Comparison of ENCODE assay signal across 8 mouse cellular contexts in genomic region chr8:111536978-111537764, GRCm38 (mm10). TPM values are rescaled to one million over a fixed set of nuclear protein-coding genes. Genes with fewer than 3 reads are reported as not detected.
DNase-seq lines count a peak whose midpoint lies in the region; ATAC-seq and TF ChIP-seq lines count a peak whose summit lies in the region.

No protein-coding gene starts in this region.

- ATAC-seq in forebrain, embryonic 13.5 days = peak; percentile 52
- ATAC-seq in hindbrain, embryonic 15.5 days (ENCODE audit: low FRiP score, low read depth) = peak; percentile 35

- intact Hi-C loops in left cerebral cortex, adult 2 months (cut with DNase I) = loop anchor here (1.0 to 5.0 kb wide), 5 partner anchors 40 to 125 kb away; partner anchors contain the start of gene Zfp1

- H3K27me3 ChIP-seq in forebrain, embryonic 13.5 days = no peaks in the 10 kb centered on the region
- no peaks in the 10 kb centered on the region for H3K27me3 ChIP-seq in hindbrain, embryonic 15.5 days

- peak overlapping the region; percentile 76 for H3K4me2 ChIP-seq in forebrain, embryonic 13.5 days
- peak overlapping the region; percentile 93 for H3K4me2 ChIP-seq in hindbrain, embryonic 15.5 days

- H3K27ac ChIP-seq in ES-E14 (ENCODE audit: insufficient read depth, low read depth, low read length, poor library complexity, severe bottlenecking) = peak overlapping the region; percentile 86; the same call in 1 of the 2 replicates
- H3K27ac ChIP-seq in forebrain, embryonic 13.5 days = peak overlapping the region; percentile 95
- peak overlapping the region; percentile 95 for H3K27ac ChIP-seq in hindbrain, embryonic 15.5 days (replicated peaks)
- H3K27ac ChIP-seq in left cerebral cortex, adult 2 months = peak overlapping the region; percentile 90

- H3K4me1 ChIP-seq in ES-E14 (ENCODE audit: control insufficient read depth in 2 of 2, insufficient read depth in 2 of 2, low read length in 2 of 2, poor library complexity in 1 of 2) = peaks cover 3 to 18% of the 10 kb centered on the region in 2 experiments; a peak in 3 of 4 replicates
- H3K4me1 ChIP-seq in forebrain, embryonic 13.5 days = peaks cover 40% of the 10 kb centered on the region
- peaks cover 43% of the 10 kb centered on the region for H3K4me1 ChIP-seq in hindbrain, embryonic 15.5 days (replicated peaks)

- WGBS in forebrain, embryonic 13.5 days = under 1% methylated on average over 62 of the region's 64 CpGs
- WGBS in hindbrain, embryonic 15.5 days = under 1% methylated on average over 63 of the region's 64 CpGs

- TF ChIP-seq CTCF in left cerebral cortex, adult 2 months (IDR thresholded peaks at IDR 0.05) = no peak

- in situ Hi-C loops in ES-E14 (cut with MboI; ENCODE audit: low sequenced_read_pairs in 2 of 2, unreplicated experiment in 2 of 2) = no loop called here

- DNase-seq in ES-E14 (ENCODE audit: low read depth, low spot score) = no peak
- peak; percentile 60 for DNase-seq in cerebellum, adult 11-12 months
- DNase-seq in left cerebral cortex, adult 2 months (ENCODE audit: extremely low spot score in 1 of 2, low spot score in 2 of 2) = peak; percentile 55 to 64
- peak; percentile 57 to 62 for DNase-seq in lung, postnatal 4 days
- peak; percentile 61 to 73 for DNase-seq in right cerebral cortex, postnatal 10 days (ENCODE audit: low spot score in 2 of 2)
- peak; percentile 13 for DNase-seq in urinary bladder, postnatal 10 days (ENCODE audit: low spot score)

- peak overlapping the region; percentile 92 for H3K9ac ChIP-seq in ES-E14 (ENCODE audit: insufficient read depth, low read depth, low read length, poor library complexity, severe bottlenecking)
- H3K9ac ChIP-seq in forebrain, embryonic 13.5 days = peak overlapping the region; percentile 98
- H3K9ac ChIP-seq in hindbrain, embryonic 15.5 days = peak overlapping the region; percentile 97

- H3K36me3 ChIP-seq in ES-E14 (ENCODE audit: control insufficient read depth, insufficient read depth, low read length, poor library complexity, severe bottlenecking) = no peaks in the 10 kb centered on the region
- peaks cover 3% of the 10 kb centered on the region; the same call in 1 of the 2 replicates for H3K36me3 ChIP-seq in forebrain, embryonic 13.5 days (ENCODE audit: poor library complexity, severe bottlenecking)
- H3K36me3 ChIP-seq in hindbrain, embryonic 15.5 days = no peaks in the 10 kb centered on the region

- no peaks in the 10 kb centered on the region for H3K9me3 ChIP-seq in ES-E14 (ENCODE audit: control insufficient read depth, insufficient read depth, low read depth, low read length)
- no peaks in the 10 kb centered on the region for H3K9me3 ChIP-seq in forebrain, embryonic 13.5 days (replicated peaks)
- H3K9me3 ChIP-seq in hindbrain, embryonic 15.5 days = no peaks in the 10 kb centered on the region

- peak overlapping the region; percentile 64 to 96 for H3K4me3 ChIP-seq in ES-E14 (ENCODE audit: insufficient read depth in 1 of 2, low read depth in 1 of 2, low read length in 2 of 2, poor library complexity in 1 of 2, severe bottlenecking in 1 of 2)
- peak overlapping the region; percentile 99 for H3K4me3 ChIP-seq in forebrain, embryonic 13.5 days
- peak overlapping the region; percentile 81 for H3K4me3 ChIP-seq in hindbrain, embryonic 15.5 days
- H3K4me3 ChIP-seq in left cerebral cortex, adult 2 months = peak overlapping the region; percentile 85

TF ChIP-seq in ES-E14, 5 proteins besides CTCF, POLR2A, EP300 and RAD21:
- TF ChIP-seq MAFK (IDR thresholded peaks at IDR 0.05; ENCODE audit: insufficient read depth, low read depth, low read length) (no peak), ZNF384 (IDR thresholded peaks at IDR 0.05; ENCODE audit: low read depth, low read length) (no peak), ZC3H11A (IDR thresholded peaks at IDR 0.05; ENCODE audit: borderline replicate concordance, low read depth, low read length) (no peak), CHD2 (IDR thresholded peaks at IDR 0.05; ENCODE audit: low read depth, low read length) (no peak), HCFC1 (IDR thresholded peaks at IDR 0.05; ENCODE audit: borderline replicate concordance, insufficient read depth, low read length) (no peak)

RNA-seq across cellular contexts. Expression of gene Znrf1, which starts 1.3 kb away (rescaled TPM):
- 38.4 and 51.9 TPM in 2 replicates for total RNA-seq in ES-E14 (2012; rRNA removed)
- polyA plus RNA-seq in forebrain, embryonic 13.5 days (2015; fragmentation: Nextera tagmentation; extraction: Ambion mirVana) = 48.0 and 48.7 TPM in 2 replicates
- polyA plus RNA-seq in hindbrain, embryonic 15.5 days (2015; fragmentation: Nextera tagmentation; extraction: Ambion mirVana) = 102 and 106 TPM in 2 replicates
- total RNA-seq in left cerebral cortex, adult 2 months (2021) = 100 to 1,000 TPM; 166 to 171 TPM

RNA-seq across cellular contexts. Expression of gene Wdr59, which starts 15.3 kb away (rescaled TPM):
- 10.4 and 11.0 TPM in 2 replicates for total RNA-seq in ES-E14 (2012; rRNA removed)
- 5.7 and 6.5 TPM in 2 replicates for polyA plus RNA-seq in forebrain, embryonic 13.5 days (2015; fragmentation: Nextera tagmentation; extraction: Ambion mirVana)
- polyA plus RNA-seq in hindbrain, embryonic 15.5 days (2015; fragmentation: Nextera tagmentation; extraction: Ambion mirVana) = 7.3 and 8.1 TPM in 2 replicates
- total RNA-seq in left cerebral cortex, adult 2 months (2021) = 10 to 100 TPM; 18.9 to 20.0 TPM
